31 mouse cellular contexts compared by ENCODE assay signal in genomic region chr5:92009827-92010226, GRCm38 (mm10). TPM values are rescaled to one million over a fixed set of nuclear protein-coding genes. Genes with fewer than 3 reads are reported as not detected.
DNase-seq lines count a peak whose midpoint lies in the region; ATAC-seq lines count a peak whose summit lies in the region.
"Had no signal": no experiment of that assay in that cellular context is flagged by ENCODE, and none has a peak within 500 bp of the region (broad histone marks: within the 10 kb centered on the region; RNA-seq: fewer than 3 reads in every experiment).

No protein-coding gene starts in this region.

- no peak overlapping the region for H3K4me3 ChIP-seq in liver, embryonic 13.5 days (replicated peaks)
- H3K4me3 ChIP-seq: forebrain, embryonic 10.5 days; forebrain, embryonic 13.5 days; hindbrain, embryonic 10.5 days; hindbrain, embryonic 13.5 days had no signal

- H3K36me3 ChIP-seq in liver, embryonic 13.5 days: no peaks in the 10 kb centered on the region
- H3K36me3 ChIP-seq: forebrain, embryonic 10.5 days; hindbrain, embryonic 10.5 days; hindbrain, embryonic 13.5 days had no signal

- peaks cover 4% of the 10 kb centered on the region; the same call in 1 of the 2 replicates for H3K4me1 ChIP-seq in liver, embryonic 13.5 days (replicated peaks)
- H3K4me1 ChIP-seq: forebrain, embryonic 10.5 days; forebrain, embryonic 13.5 days; hindbrain, embryonic 10.5 days; hindbrain, embryonic 13.5 days had no signal

- H3K27me3 ChIP-seq in liver, embryonic 13.5 days: no peaks in the 10 kb centered on the region
- H3K27me3 ChIP-seq: forebrain, embryonic 13.5 days; hindbrain, embryonic 13.5 days; Patski had no signal

- WGBS in liver, embryonic 13.5 days (ENCODE audit: insufficient replicate concordance): 16% methylated on average over 2 of the region's 2 CpGs

- peak; percentile 46 for DNase-seq in heart, adult 11 months
- no peak for DNase-seq in heart, postnatal 36 days
- DNase-seq in c-Kit-positive CD71-positive TER-119-positive erythroid progenitor cells, embryonic 14.5 days (ENCODE audit: low spot score): peak; percentile 12
- DNase-seq in liver, embryonic 13.5 days: no peak
- no peak for DNase-seq in T-cell, adult 2 months (ENCODE audit: low spot score)
- no peak for DNase-seq in right cerebral cortex, adult 18-20 months
- no peak for DNase-seq in urinary bladder, postnatal 10 days (ENCODE audit: low spot score)
- DNase-seq: adrenal gland, adult 2 months; adrenal gland, postnatal 14 days; cerebellum, adult 18-20 months; cerebellum, adult 9-10 months; cerebellum, postnatal 14 days; gastrocnemius, postnatal 10 days; gastrocnemius, postnatal 36 days had no signal

- H3K27ac ChIP-seq in liver, embryonic 13.5 days: no peak overlapping the region
- H3K27ac ChIP-seq: forebrain, embryonic 10.5 days; forebrain, embryonic 13.5 days; hindbrain, embryonic 10.5 days; hindbrain, embryonic 13.5 days had no signal

- H3K9me3 ChIP-seq in liver, embryonic 13.5 days (replicated peaks): no peaks in the 10 kb centered on the region
- H3K9me3 ChIP-seq: forebrain, embryonic 10.5 days; forebrain, embryonic 13.5 days; hindbrain, embryonic 10.5 days; hindbrain, embryonic 13.5 days had no signal

- no peak overlapping the region for H3K9ac ChIP-seq in liver, embryonic 13.5 days
- H3K9ac ChIP-seq: forebrain, embryonic 13.5 days; hindbrain, embryonic 13.5 days had no signal

- peak; percentile 55 for ATAC-seq in liver, embryonic 13.5 days (ENCODE audit: low read depth)
- peak; percentile 74 for ATAC-seq in megakaryocyte-erythroid progenitor cell, adult 5-6 weeks (replicated peaks; ENCODE audit: low FRiP score, low TSS enrichment, poor library complexity, severe bottlenecking)
- ATAC-seq: forebrain, embryonic 13.5 days; forebrain, embryonic 16.5 days; hindbrain, embryonic 16.5 days; Patski had no signal

- intact Hi-C loops in heart, postnatal 36 days (cut with DNase I): loop anchor here (5.0 kb wide), 1 partner anchor 263 kb away; no protein-coding TSS in a partner anchor

- H3K4me2 ChIP-seq in liver, embryonic 13.5 days: no peak overlapping the region
- H3K4me2 ChIP-seq: forebrain, embryonic 13.5 days; heart, embryonic 11.5 days; hindbrain, embryonic 13.5 days had no signal

RNA-seq across cellular contexts. Expression of gene Odaph, which starts 22.6 kb away (rescaled TPM):
- total RNA-seq in heart, postnatal 36 days (2021): not detected
- polyA plus RNA-seq in liver, embryonic 13.5 days (2015; fragmentation: Nextera tagmentation; extraction: Ambion mirVana): not detected in 2 replicates
- not detected in 2 replicates for total RNA-seq in megakaryocyte-erythroid progenitor cell, adult 5-6 weeks (2014; fragmentation: Nextera tagmentation)
- 1.2 TPM in 1 of 2 replicates, not detected in the other for total RNA-seq in megakaryocyte-erythroid progenitor cell, adult 5-6 weeks (2017)
- total RNA-seq: adrenal gland, adult 2 months; adrenal gland, postnatal 14 days; adrenal gland, postnatal 4 days; gastrocnemius, postnatal 36 days; granulocyte monocyte progenitor cell, adult 5-6 weeks; heart, adult 8-10 months; heart, postnatal 25 days had no signal
- polyA plus RNA-seq: adrenal gland, adult 2 months; embryonic facial prominence, embryonic 11.5 days; embryonic facial prominence, embryonic 14.5 days; forebrain, embryonic 10.5 days; forebrain, embryonic 13.5 days; forebrain, embryonic 16.5 days; heart, embryonic 11.5 days; heart, embryonic 14.5 days; heart, postnatal 0 days; hindbrain, embryonic 10.5 days; hindbrain, embryonic 13.5 days had no signal

RNA-seq across cellular contexts. Expression of gene Cdkl2, which starts 33.9 kb away (rescaled TPM):
- 1 to 10 TPM; 3.6 to 3.7 TPM for total RNA-seq in heart, postnatal 36 days (2021)
- 0.17 and 0.21 TPM in 2 replicates for polyA plus RNA-seq in liver, embryonic 13.5 days (2015; fragmentation: Nextera tagmentation; extraction: Ambion mirVana)
- not detected in 2 replicates for total RNA-seq in megakaryocyte-erythroid progenitor cell, adult 5-6 weeks (2014; fragmentation: Nextera tagmentation)
- total RNA-seq in megakaryocyte-erythroid progenitor cell, adult 5-6 weeks (2017): 0.14 and 0.72 TPM in 2 replicates

RNA-seq across cellular contexts. Expression of gene Rchy1, which starts 47.0 kb away (rescaled TPM):
- total RNA-seq in heart, postnatal 36 days (2021): 10 to 100 TPM; 30.5 to 31.6 TPM
- 36.9 and 39.0 TPM in 2 replicates for polyA plus RNA-seq in liver, embryonic 13.5 days (2015; fragmentation: Nextera tagmentation; extraction: Ambion mirVana)
- total RNA-seq in megakaryocyte-erythroid progenitor cell, adult 5-6 weeks (2014; fragmentation: Nextera tagmentation): 46.6 and 56.5 TPM in 2 replicates
- 60.0 and 64.2 TPM in 2 replicates for total RNA-seq in megakaryocyte-erythroid progenitor cell, adult 5-6 weeks (2017)

Comparison
In these comparisons a context has a peak if more than half of its experiments do, and no peak if none do; other contexts are left out.
1. DNase-seq: peak in heart, adult 11 months (single experiment) and c-Kit-positive CD71-positive TER-119-positive erythroid progenitor cells, embryonic 14.5 days (single experiment); none in heart, postnatal 36 days (0 of 2), liver, embryonic 13.5 days (single experiment), T-cell, adult 2 months (single experiment), right cerebral cortex, adult 18-20 months (single experiment) and urinary bladder, postnatal 10 days (single experiment).